Mouse (Mus musculus) liver, embryonic 12.5 days (tissue): ENCODE data around the gene Rdh16. TPM values are rescaled to one million over a fixed set of nuclear protein-coding genes. Genes with fewer than 3 reads are reported as not detected.
"Not testable (repeated sequence)": the region's sequence is repeated elsewhere in the genome, so short reads cannot be mapped to it uniquely, and the experiment has no call there.

Source experiments
- ATAC-seq: fragments of 200-750 bp; cut with Nextera tagmentation; 2 replicates; pipeline ENCODE4 v1.8.0; 2017; ENCODE audit warnings: moderate number of reproducible peaks, mild to moderate bottlenecking, moderate library complexity
- H3K27ac ChIP-seq: fragments of 300-500 bp; sonication (generic); 2 replicates; pipeline ENCODE4 v1.5.1; 2016; ENCODE audit warnings: mild to moderate bottlenecking
- H3K27me3 ChIP-seq: fragments of 300-500 bp; sonication (generic); replicated peaks from 2 replicates; pipeline ENCODE4 v1.6.1; 2016; ENCODE audit warnings: mild to moderate bottlenecking, moderate library complexity
- H3K36me3 ChIP-seq: fragments of 300-500 bp; sonication (generic); 2 replicates; pipeline ENCODE4 v1.6.1; 2016; ENCODE audit warnings: mild to moderate bottlenecking, moderate library complexity
- H3K4me1 ChIP-seq: fragments of 300-500 bp; sonication (generic); 2 replicates; pipeline ENCODE4 v1.6.1; 2016
- H3K4me2 ChIP-seq: fragments of 300-500 bp; sonication (generic); 2 replicates; pipeline ENCODE4 v1.6.1; 2016; ENCODE audit warnings: mild to moderate bottlenecking, moderate library complexity
- H3K4me3 ChIP-seq: fragments of 300-500 bp; sonication (generic); 2 replicates; pipeline ENCODE4 v1.5.1; 2016; ENCODE audit warnings: mild to moderate bottlenecking, moderate library complexity
- H3K9ac ChIP-seq: fragments of 300-500 bp; sonication (generic); 2 replicates; pipeline ENCODE4 v1.6.1; 2016; ENCODE audit warnings: mild to moderate bottlenecking, moderate library complexity
- H3K9me3 ChIP-seq: fragments of 300-500 bp; sonication (generic); replicated peaks from 2 replicates; pipeline ENCODE4 v1.6.1; 2016; ENCODE audit warnings: mild to moderate bottlenecking, moderate library complexity
- WGBS: fragments of 180-500 bp; shearing (Covaris S2); methylation state at CpG from one replicate; pipeline ENCODE4 v1.1.7; 2016; ENCODE audit not compliant: insufficient replicate concordance; 5-methylcytosine and 5-hydroxymethylcytosine counted together
- polyA plus RNA-seq: library from polyadenylated mRNA; unstranded; fragments of >200 nt; fragmentation: Nextera tagmentation; extraction: Ambion mirVana; gene quantifications from 2 replicates; pipeline ENCODE4 v1.2.1, GENCODE M21; 2016

The Rdh16 gene
- polyA plus RNA-seq, 1 experiment from 2014 or later = not detected

- ATAC-seq, H3K27me3 ChIP-seq, H3K36me3 ChIP-seq, H3K4me1 ChIP-seq, H3K9ac ChIP-seq, H3K9me3 ChIP-seq, H3K4me2 ChIP-seq, H3K4me3 ChIP-seq, H3K27ac ChIP-seq: not testable (repeated sequence)
- WGBS = 63% methylated on average over 1 of the region's 1 CpGs
Measured at GRCm38 (mm10) chr10:127785411-127785810, 15.5 kb upstream of the Rdh16 start.

DNA sequence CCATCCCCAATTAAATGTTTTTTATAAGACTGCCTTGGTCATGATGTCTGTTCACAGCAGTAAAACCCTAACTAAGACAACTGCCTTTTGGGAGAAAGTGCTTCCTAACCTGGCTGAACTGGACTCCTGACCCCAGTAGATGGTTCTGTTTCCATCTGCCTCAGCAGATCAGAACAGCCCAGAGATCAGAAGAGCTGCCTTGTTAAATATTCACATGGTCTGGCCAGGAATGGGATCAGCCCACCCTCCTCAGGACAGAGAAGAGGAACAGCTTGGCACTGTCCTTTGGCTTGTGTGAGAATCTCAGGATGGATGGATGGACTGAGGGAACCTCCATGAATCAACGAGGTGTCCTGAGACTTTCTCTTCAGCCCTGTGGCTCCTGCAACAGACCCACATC, 1.7 kb upstream of the Rdh16 start:
- Histone ChIP-seq H3K27me3 (no peaks in the 10 kb centered on the region), H3K9ac (no peak overlapping the region), H3K9me3 (no peaks in the 10 kb centered on the region), H3K36me3 (no peaks in the 10 kb centered on the region), H3K4me2 (no peak overlapping the region), H3K4me3 (no peak overlapping the region), H3K4me1 (no peaks in the 10 kb centered on the region), H3K27ac (no peak overlapping the region)
- no peak for ATAC-seq
- 32% methylated on average over 1 of the region's 1 CpGs for WGBS

- H3K27ac ChIP-seq = no peak overlapping the region
- WGBS = 69% methylated on average over 2 of the region's 2 CpGs
Measured at GRCm38 (mm10) chr10:127801612-127802011, 660 bp downstream of the Rdh16 start.

GRCm38 (mm10) chr10:127802236-127802635, 1.3 kb downstream of the Rdh16 start:
- no peak overlapping the region for H3K27ac ChIP-seq
- no peaks in the 10 kb centered on the region for H3K36me3 ChIP-seq
- no peak overlapping the region for H3K4me2 ChIP-seq
- no peaks in the 10 kb centered on the region for H3K9me3 ChIP-seq
- no peaks in the 10 kb centered on the region for H3K4me1 ChIP-seq
- no peak overlapping the region for H3K4me3 ChIP-seq
- no peak overlapping the region for H3K9ac ChIP-seq
- no peaks in the 10 kb centered on the region for H3K27me3 ChIP-seq
- 58% methylated on average over 5 of the region's 5 CpGs for WGBS
- no peak for ATAC-seq

More at GRCm38 (mm10) chr10:127801612-127802011, 660 bp downstream of the Rdh16 start:
- Histone ChIP-seq H3K9ac (no peak overlapping the region), H3K27me3 (no peaks in the 10 kb centered on the region), H3K4me3 (no peak overlapping the region), H3K4me1 (no peaks in the 10 kb centered on the region), H3K9me3 (no peaks in the 10 kb centered on the region), H3K4me2 (no peak overlapping the region), H3K36me3 (no peaks in the 10 kb centered on the region)
- no peak for ATAC-seq

DNA sequence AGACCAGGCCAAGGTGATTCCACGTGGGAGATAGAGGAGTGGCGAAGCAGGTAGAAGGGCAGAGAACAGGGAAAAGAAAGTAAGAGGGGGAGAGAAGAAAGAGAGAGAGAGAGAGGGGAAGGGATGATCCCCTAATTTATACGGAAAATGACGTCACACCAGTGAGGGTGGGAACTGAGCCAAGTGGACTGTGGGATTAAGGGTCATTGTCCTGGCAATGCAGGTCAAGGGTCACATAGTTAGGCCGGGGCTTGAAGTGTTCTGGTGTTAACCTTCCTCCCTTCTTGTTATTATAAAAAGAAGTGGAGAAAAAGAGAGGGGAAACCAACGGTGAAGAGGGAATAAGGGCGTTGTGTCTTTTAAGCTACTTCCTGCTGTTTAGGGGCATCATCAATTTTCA, 3.5 kb downstream of the Rdh16 start:
- Histone ChIP-seq H3K9ac (no peak overlapping the region), H3K9me3 (no peaks in the 10 kb centered on the region), H3K4me1 (no peaks in the 10 kb centered on the region), H3K27ac (no peak overlapping the region), H3K27me3 (no peaks in the 10 kb centered on the region), H3K4me2 (no peak overlapping the region), H3K36me3 (no peaks in the 10 kb centered on the region), H3K4me3 (no peak overlapping the region)
- WGBS = 63% methylated on average over 7 of the region's 7 CpGs
- no peak for ATAC-seq

DNA sequence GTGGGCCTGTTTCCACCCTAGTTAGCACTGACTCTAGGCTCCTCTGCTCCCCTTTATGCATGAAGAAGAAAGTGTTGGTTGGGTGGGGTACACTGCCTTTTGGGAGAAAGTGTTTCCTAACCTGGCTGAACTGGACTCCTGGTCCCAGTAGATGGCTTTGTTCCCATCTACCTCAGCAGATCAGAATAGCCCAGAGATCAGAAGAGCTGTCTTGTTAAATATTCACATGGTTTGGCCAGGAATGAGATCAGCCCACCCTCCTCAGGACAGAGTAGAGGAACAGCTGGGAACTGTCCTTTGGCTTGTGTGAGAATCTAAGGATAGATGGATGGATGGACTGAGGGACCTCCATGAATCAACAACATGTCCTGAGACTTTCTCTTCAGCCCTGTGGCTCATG, 14.9 kb downstream of the Rdh16 start:
- Histone ChIP-seq H3K9me3 (peaks cover 1% of the 10 kb centered on the region; the same call in 1 of the 2 replicates), H3K4me3 (no peak overlapping the region), H3K4me2 (no peak overlapping the region), H3K27ac (no peak overlapping the region), H3K9ac (no peak overlapping the region), H3K4me1 (no peaks in the 10 kb centered on the region), H3K36me3 (no peaks in the 10 kb centered on the region), H3K27me3 (no peaks in the 10 kb centered on the region)
- ATAC-seq = no peak

GRCm38 (mm10) chr10:127817268-127817910, 16.4 kb downstream of the Rdh16 start:
- not testable (repeated sequence) for H3K27me3 ChIP-seq, H3K4me2 ChIP-seq, H3K9ac ChIP-seq, H3K4me3 ChIP-seq, H3K4me1 ChIP-seq, H3K27ac ChIP-seq, H3K9me3 ChIP-seq, H3K36me3 ChIP-seq, ATAC-seq
- 50% methylated on average over 4 of the region's 4 CpGs for WGBS

DNA sequence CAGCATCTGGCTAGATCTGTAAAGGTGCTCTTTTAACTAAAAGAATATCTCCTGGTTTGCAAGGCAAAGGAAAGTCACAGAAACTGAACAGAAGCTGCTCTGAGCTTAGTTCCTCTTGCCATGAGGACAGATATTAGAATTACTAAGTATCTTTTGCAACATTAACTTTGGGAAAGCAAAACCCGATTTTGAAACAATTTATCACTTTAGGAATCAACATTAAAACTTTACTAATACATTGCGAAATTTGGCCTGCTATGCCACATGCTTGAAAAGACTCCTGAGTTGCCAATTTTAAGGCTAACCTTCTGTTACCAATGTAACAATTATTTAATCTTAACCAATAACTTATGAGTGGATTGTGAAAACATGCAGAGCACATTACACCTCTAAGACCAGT, 20.9 kb downstream of the Rdh16 start:
- H3K9me3 ChIP-seq, H3K4me2 ChIP-seq, H3K27ac ChIP-seq, H3K36me3 ChIP-seq, H3K27me3 ChIP-seq, H3K4me1 ChIP-seq, ATAC-seq, H3K9ac ChIP-seq, H3K4me3 ChIP-seq: not testable (repeated sequence)
- 62% methylated on average over 2 of the region's 2 CpGs for WGBS

DNA sequence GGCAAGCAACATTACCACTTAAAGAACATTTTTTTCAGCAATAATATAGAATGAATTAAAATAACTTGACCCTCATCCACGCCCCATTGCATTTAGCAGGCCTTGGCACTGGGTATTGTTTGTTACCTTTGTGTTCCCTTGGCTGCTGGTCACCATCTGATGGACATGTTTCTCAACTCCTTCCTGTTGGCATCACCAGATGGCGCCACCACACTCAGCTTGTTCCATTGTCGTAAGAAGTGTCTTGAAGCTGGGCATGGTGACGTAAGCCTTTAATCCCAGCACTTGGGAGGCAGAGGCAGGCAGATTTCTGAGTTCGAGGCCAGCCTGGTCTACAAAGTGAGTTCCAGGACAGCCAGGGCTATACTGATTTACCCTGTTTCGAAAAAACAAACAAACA, 24.4 kb downstream of the Rdh16 start:
- no peak for ATAC-seq
- no peak overlapping the region for H3K4me3 ChIP-seq
- H3K36me3 ChIP-seq = no peaks in the 10 kb centered on the region

GRCm38 (mm10) chr10:127829121-127829520, 28.2 kb downstream of the Rdh16 start:
- no peak overlapping the region for H3K9ac ChIP-seq
- no peak overlapping the region for H3K4me3 ChIP-seq
- no peak overlapping the region for H3K27ac ChIP-seq
- ATAC-seq = no peak
- H3K4me2 ChIP-seq = no peak overlapping the region
- no peaks in the 10 kb centered on the region for H3K4me1 ChIP-seq
- WGBS = 67% methylated on average over 3 of the region's 3 CpGs
- no peaks in the 10 kb centered on the region for H3K27me3 ChIP-seq
- no peaks in the 10 kb centered on the region for H3K9me3 ChIP-seq
- no peaks in the 10 kb centered on the region for H3K36me3 ChIP-seq

More for the DNA sequence above, 24.4 kb downstream of the Rdh16 start:
- Histone ChIP-seq H3K4me2 (no peak overlapping the region), H3K27ac (no peak overlapping the region), H3K9ac (no peak overlapping the region), H3K27me3 (no peaks in the 10 kb centered on the region), H3K9me3 (0 out of 2 replicates have a peak, but pooled peaks cover 3% of the 10 kb centered on the region), H3K4me1 (no peaks in the 10 kb centered on the region)
- WGBS = 54% methylated on average over 6 of the region's 6 CpGs

DNA sequence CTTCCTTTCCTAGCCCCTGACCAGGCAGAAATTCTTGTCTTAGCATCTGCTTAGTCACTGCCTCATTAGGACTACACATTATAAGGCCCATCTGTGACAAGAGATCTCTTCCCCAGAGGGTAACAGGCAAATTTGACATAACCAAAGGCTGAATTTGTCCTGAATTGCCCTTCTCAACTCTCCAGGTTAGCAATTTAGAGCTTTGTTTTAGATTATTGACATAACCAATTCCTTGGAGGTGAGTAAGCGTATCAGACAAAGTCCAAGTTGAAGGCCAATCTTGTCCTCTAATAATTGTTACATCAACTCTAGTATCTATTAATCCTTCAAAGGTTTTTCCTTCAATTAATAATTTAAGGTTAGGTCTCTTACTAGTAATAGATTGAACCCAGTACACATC, 33.2 kb downstream of the Rdh16 start:
- 73% methylated on average over 1 of the region's 1 CpGs for WGBS
- not testable (repeated sequence) for H3K4me3 ChIP-seq, H3K9me3 ChIP-seq, H3K9ac ChIP-seq, H3K4me1 ChIP-seq, H3K4me2 ChIP-seq, ATAC-seq, H3K27ac ChIP-seq, H3K36me3 ChIP-seq, H3K27me3 ChIP-seq

GRCm38 (mm10) chr10:127835292-127835691, 34.3 kb downstream of the Rdh16 start:
- Histone ChIP-seq H3K4me1 (no peaks in the 10 kb centered on the region), H3K9me3 (no peaks in the 10 kb centered on the region), H3K4me2 (no peak overlapping the region), H3K36me3 (no peaks in the 10 kb centered on the region), H3K27ac (no peak overlapping the region), H3K9ac (no peak overlapping the region), H3K4me3 (no peak overlapping the region), H3K27me3 (no peaks in the 10 kb centered on the region)
- 69% methylated on average over 5 of the region's 5 CpGs for WGBS
- ATAC-seq = no peak

GRCm38 (mm10) chr10:127837793-127838192, 36.8 kb downstream of the Rdh16 start:
- not testable (repeated sequence) for H3K27ac ChIP-seq, H3K27me3 ChIP-seq, ATAC-seq, H3K36me3 ChIP-seq, H3K4me2 ChIP-seq, H3K4me3 ChIP-seq, H3K9ac ChIP-seq, H3K4me1 ChIP-seq, H3K9me3 ChIP-seq
- WGBS = 79% methylated on average over 5 of the region's 5 CpGs
